Mouse (Mus musculus): Measurements from ENCODE around the gene Coq8b. TPM values are rescaled to one million over a fixed set of nuclear protein-coding genes. Genes with fewer than 3 reads are reported as not detected.

The Coq8b gene
- polyA plus RNA-seq, 1 experiment from 2014 or later = 20.2 TPM

DNA sequence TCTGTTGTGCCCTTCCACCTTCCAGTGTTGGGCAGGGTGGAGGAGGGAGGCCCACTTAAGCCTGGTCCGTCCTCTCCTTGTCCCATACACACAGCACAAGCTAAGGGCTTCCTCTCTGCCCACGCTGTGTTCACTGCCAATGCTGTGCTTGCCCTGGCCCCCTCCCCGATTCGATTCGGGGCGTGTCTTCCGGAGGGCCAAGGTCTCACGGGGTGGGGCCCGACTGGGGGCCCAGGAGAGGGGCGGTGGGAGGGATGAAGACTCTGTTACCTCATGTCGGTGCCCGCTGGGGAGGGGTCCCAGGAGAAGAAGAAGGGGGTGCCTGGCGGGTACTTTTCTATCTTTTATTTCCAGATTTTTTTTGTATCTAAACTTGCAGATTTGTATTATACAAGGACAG is 48.9 kb downstream of the Coq8b start:
- peaks cover 11% of the 10 kb centered on the region for H3K4me1 ChIP-seq
- H3K36me3 ChIP-seq (replicated peaks) = peaks cover 53% of the 10 kb centered on the region
- H3K4me3 ChIP-seq (replicated peaks) = no peak overlapping the region
- no peaks in the 10 kb centered on the region for H3K9me3 ChIP-seq
- no peak overlapping the region for H3K4me2 ChIP-seq
- H3K27me3 ChIP-seq = peaks cover 16% of the 10 kb centered on the region
- 75% methylated on average over 13 of the region's 13 CpGs for WGBS
- ATAC-seq (ENCODE audit: low FRiP score) = no peak
- no peak overlapping the region for H3K9ac ChIP-seq
- H3K27ac ChIP-seq = no peak overlapping the region

DNA sequence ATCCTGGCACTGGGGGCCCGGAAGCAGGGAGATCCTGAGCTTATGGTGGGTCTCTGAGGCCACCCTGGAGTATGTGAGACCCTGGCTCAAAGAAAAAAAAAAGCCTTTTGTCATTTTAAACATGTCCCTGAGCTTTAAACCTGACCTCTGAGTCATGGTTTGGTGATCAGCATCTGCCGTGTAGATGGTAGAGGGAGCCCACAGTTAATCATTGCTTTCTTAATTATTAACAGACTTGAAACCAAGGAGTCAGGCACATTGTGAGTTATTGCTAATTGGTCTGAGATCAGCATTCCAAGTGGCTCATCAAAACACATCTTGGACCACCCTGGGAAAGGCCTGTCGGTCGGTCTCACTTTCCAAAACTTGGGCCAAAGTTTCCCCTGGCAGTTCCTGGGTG is 49.4 kb downstream of the Coq8b start:
- Histone ChIP-seq H3K27me3 (peaks cover 16% of the 10 kb centered on the region), H3K9ac (no peak overlapping the region), H3K4me2 (no peak overlapping the region), H3K4me3 (replicated peaks) (no peak overlapping the region), H3K27ac (no peak overlapping the region), H3K9me3 (no peaks in the 10 kb centered on the region), H3K4me1 (peaks cover 11% of the 10 kb centered on the region), H3K36me3 (replicated peaks) (peaks cover 48% of the 10 kb centered on the region)
- no peak for ATAC-seq (ENCODE audit: low FRiP score)
- WGBS = 69% methylated on average over 4 of the region's 4 CpGs

DNA sequence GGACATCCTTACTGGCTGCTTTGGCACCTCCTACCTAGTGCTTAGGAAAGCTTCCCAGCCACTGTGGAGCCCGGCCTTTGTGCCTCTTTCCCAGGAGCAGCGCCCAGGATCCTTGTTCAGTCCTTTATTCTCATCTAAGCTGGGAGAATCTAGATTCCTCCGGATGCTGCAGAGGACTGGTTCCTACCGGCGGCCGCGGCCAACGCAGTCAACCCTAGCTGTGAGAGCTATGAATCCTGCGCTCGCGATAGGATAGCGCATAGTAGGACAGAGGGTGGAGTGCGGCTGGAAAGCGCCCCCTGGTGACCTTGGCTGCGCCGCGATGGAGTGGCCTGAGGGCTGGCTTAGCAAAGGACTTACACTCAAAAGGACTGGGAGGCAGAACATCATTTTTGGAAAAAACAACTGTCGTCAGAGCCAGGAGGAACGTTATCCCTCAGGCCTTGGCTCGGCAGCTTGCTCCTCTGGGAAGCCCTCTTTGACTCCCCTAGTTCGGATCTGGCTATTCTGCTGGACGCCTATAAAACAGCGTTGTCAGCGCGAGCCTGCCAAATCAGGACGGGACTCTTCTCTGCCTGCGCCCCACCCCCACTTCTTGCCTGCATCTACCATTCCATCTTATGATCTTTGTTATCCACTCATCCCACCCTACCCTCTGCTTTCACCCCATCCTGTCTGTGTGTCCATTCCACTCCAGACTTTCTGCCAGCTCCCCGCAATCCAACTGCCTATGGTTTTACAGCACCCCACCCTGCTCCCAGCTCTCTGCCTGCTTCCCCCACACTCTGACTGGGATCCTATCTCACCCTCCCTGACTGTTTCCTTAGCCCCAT is 52.3 kb downstream of the Coq8b start:
- Histone ChIP-seq H3K27me3 (peaks cover 16% of the 10 kb centered on the region), H3K9me3 (no peaks in the 10 kb centered on the region), H3K27ac (no peak overlapping the region), H3K4me2 (peak overlapping the region; percentile 38), H3K4me3 (replicated peaks) (peak overlapping the region; percentile 11), H3K36me3 (replicated peaks) (peaks cover 19% of the 10 kb centered on the region), H3K9ac (no peak overlapping the region), H3K4me1 (peaks cover 11% of the 10 kb centered on the region)
- 1% methylated on average over 28 of the region's 28 CpGs for WGBS
- ATAC-seq (ENCODE audit: low FRiP score) = peak; percentile 59

DNA sequence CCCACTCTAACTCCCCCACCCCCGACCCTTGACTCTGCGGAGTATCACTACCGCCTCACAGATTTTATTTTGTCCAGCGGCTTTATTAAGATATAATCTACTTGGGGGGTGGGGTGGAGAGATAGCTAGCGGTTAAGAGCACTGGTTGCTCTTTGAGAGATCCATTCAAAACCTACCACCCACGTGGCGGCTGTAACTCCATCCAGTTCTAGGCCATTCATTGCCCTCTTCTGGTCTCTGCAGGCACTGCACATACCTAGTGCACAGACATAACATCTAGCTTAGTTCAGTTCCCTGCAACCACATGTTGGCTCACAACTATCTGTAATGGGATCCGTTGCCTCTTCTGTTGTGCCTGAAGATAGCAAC is 52.9 kb downstream of the Coq8b start:
- Histone ChIP-seq H3K27me3 (peaks cover 16% of the 10 kb centered on the region), H3K36me3 (replicated peaks) (peaks cover 15% of the 10 kb centered on the region), H3K4me3 (replicated peaks) (peak overlapping the region; percentile 11; the same call in 1 of the 2 replicates), H3K9ac (no peak overlapping the region), H3K9me3 (no peaks in the 10 kb centered on the region), H3K4me1 (peaks cover 11% of the 10 kb centered on the region), H3K27ac (no peak overlapping the region), H3K4me2 (peak overlapping the region; percentile 38)
- WGBS = 5% methylated on average over 8 of the region's 8 CpGs
- peak; percentile 76 for ATAC-seq (ENCODE audit: low FRiP score)

DNA sequence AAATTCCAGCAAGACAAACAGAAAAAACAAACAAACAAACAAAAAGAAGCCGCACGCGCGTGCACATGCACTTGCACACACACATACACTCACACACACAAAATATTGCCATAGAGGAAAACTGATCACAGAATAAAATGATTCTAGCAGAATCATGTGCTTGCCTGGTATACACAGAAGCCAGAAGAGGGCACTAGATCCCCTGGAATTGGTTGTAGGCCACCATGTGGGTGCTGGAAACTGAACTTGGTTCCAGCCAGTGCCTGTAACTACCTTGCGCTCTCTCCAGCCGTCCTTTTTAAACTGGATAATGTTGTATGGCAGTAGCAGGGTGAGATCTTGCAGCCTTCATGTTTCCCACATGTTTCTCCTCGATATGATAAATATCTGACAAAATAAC is 55.9 kb downstream of the Coq8b start:
- H3K9me3 ChIP-seq = no peaks in the 10 kb centered on the region
- WGBS = 85% methylated on average over 7 of the region's 7 CpGs
- H3K36me3 ChIP-seq (replicated peaks) = no peaks in the 10 kb centered on the region
- H3K9ac ChIP-seq = no peak overlapping the region
- H3K4me3 ChIP-seq (replicated peaks) = no peak overlapping the region
- ATAC-seq (ENCODE audit: low FRiP score) = no peak
- H3K27ac ChIP-seq = no peak overlapping the region
- peaks cover 17% of the 10 kb centered on the region for H3K27me3 ChIP-seq
- H3K4me1 ChIP-seq = peaks cover 11% of the 10 kb centered on the region
- H3K4me2 ChIP-seq = no peak overlapping the region

DNA sequence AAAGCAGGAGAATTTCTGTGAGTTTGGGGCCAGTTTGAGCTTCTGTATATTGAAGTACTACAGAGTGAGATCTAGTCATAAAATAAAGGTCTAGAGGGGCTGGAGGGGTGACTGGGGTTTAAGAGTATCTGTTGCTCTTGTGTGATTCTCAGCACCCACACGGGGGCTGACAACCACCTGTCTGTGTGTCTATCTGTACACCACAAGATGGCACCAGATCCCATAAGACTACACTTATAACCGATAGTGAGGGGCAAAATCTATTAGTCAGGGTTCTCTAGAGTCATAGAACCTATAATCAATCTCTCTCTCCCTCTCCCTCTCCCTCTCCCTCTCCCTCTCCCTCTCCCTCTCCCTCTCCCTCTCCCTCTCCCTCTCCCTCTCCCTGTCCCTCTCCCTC is 57.7 kb downstream of the Coq8b start:
- Histone ChIP-seq H3K27ac (no peak overlapping the region), H3K27me3 (0 out of 2 replicates have a peak, but pooled peaks cover 4% of the 10 kb centered on the region), H3K4me1 (peaks cover under 1% of the 10 kb centered on the region; the same call in 1 of the 2 replicates), H3K36me3 (replicated peaks) (no peaks in the 10 kb centered on the region), H3K4me2 (no peak overlapping the region), H3K9ac (no peak overlapping the region), H3K9me3 (no peaks in the 10 kb centered on the region), H3K4me3 (replicated peaks) (no peak overlapping the region)
- no peak for ATAC-seq (ENCODE audit: low FRiP score)
- 64% methylated on average over 2 of the region's 2 CpGs for WGBS

DNA sequence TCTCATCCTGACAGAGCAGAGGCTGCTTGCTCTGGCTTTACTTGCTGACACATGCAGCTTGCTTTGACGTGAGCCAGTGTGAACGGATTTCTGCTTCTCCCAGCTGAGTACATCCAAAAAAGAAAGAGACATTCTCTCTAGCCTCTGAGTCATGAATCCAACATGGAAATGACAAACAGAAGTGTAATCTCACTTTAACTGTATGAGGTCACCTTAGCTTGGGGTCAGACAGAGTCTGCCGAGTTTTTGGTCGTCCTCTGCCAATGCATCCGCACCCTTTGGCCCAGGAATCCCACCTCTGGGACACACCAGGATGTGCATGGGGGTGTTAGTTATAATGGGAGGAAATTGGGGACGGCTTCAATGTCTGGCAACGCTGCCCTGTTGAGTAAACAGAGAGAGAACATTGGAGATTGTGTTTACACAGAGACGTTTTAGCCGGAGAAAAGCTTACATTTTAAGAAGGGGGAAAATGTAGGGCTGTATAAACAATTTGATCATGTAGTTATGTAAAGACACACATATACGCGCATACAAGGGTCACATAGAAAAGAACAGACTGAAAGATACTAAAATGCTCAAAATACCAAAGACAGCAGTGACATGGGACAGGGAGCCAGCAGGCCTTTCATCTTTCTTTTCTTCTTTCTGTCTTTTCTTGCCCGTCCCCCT is 59.1 kb downstream of the Coq8b start:
- Histone ChIP-seq H3K27ac (no peak overlapping the region), H3K27me3 (0 out of 2 replicates have a peak, but pooled peaks cover 3% of the 10 kb centered on the region), H3K9ac (no peak overlapping the region), H3K9me3 (0 out of 2 replicates have a peak, but pooled peaks cover 4% of the 10 kb centered on the region), H3K36me3 (replicated peaks) (no peaks in the 10 kb centered on the region), H3K4me1 (no peaks in the 10 kb centered on the region), H3K4me2 (no peak overlapping the region), H3K4me3 (replicated peaks) (no peak overlapping the region)
- 75% methylated on average over 12 of the region's 12 CpGs for WGBS
- ATAC-seq (ENCODE audit: low FRiP score) = no peak

DNA sequence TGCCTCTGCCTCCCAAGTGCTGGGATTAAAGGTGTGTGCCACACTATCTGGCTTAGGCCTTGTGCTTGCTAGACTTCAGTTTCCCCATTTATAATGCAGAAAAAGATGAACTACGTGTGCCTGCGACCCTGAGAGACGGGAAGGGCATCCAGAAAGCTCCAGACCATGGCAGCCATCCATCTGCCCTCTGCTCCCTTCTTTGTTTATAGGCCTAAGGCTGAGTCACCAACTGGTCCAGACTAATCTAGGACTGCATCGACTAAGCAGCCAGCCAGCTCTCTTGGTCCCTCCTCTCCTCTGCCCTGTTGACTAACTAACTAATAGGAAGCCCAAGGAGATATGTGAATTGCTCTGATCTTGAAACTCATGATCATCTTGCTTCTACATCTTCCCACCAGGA is 63.1 kb downstream of the Coq8b start:
- Histone ChIP-seq H3K4me1 (no peaks in the 10 kb centered on the region), H3K9me3 (0 out of 2 replicates have a peak, but pooled peaks cover 4% of the 10 kb centered on the region), H3K4me2 (no peak overlapping the region), H3K27ac (no peak overlapping the region), H3K27me3 (peaks cover 11% of the 10 kb centered on the region; the same call in 1 of the 2 replicates), H3K36me3 (replicated peaks) (no peaks in the 10 kb centered on the region), H3K4me3 (replicated peaks) (no peak overlapping the region), H3K9ac (no peak overlapping the region)
- no peak for ATAC-seq (ENCODE audit: low FRiP score)
- 84% methylated on average over 4 of the region's 4 CpGs for WGBS

DNA sequence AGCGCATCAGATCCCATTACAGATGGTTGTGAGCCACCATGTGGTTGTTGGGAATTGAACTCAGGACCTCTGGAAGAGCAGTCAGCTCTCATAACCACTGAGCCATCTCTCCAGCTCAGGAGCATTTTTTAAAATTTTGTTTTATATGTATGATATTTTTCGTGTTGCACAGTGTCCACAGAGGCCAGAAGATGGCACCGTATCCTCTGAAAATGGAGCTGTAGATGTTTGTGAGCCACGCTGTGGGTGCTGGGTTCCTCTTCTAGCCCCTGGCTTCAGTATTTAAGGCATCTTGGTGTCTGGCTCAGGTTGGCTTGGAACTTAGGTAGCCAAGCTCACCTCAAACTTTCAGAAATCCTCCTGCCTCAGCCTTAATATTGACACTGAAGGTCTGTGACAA is 63.7 kb downstream of the Coq8b start:
- 88% methylated on average over 4 of the region's 4 CpGs for WGBS
- ATAC-seq (ENCODE audit: low FRiP score) = no peak

DNA sequence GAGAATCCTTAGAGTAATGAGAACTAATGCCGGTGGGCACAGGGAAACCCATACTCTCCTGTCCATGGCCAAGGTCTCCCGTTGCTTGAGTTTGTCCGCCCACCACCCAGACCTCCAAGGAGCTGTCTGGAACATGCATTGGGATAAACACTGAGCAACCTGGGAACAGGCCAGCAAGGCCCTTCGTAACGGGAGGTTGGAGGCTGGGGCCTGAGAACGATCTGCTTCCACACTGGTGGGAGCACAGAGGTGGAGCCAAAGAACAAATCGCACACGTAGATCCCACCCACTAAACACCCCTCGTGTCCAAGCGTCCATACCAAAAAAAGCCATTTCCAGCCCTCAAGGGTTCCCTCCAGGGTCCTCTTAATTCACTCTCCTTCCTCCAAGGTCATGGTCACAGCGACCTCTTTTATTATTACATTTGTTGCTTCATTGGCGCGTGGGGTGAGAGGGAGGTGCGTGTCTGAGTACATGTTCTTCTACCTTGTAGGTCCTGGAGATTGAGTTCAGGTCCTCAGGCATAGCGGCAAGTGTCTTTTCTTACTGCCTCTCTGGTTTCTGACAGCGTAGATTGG is 65.3 kb downstream of the Coq8b start:
- WGBS = 89% methylated on average over 16 of the region's 16 CpGs
- no peak overlapping the region for H3K4me2 ChIP-seq
- ATAC-seq (ENCODE audit: low FRiP score) = no peak
- H3K4me3 ChIP-seq (replicated peaks) = no peak overlapping the region
- no peaks in the 10 kb centered on the region for H3K4me1 ChIP-seq
- no peak overlapping the region for H3K9ac ChIP-seq
- H3K27me3 ChIP-seq = peaks cover 11% of the 10 kb centered on the region; the same call in 1 of the 2 replicates
- no peaks in the 10 kb centered on the region for H3K36me3 ChIP-seq (replicated peaks)
- no peak overlapping the region for H3K27ac ChIP-seq
- 0 out of 2 replicates have a peak, but pooled peaks cover 4% of the 10 kb centered on the region for H3K9me3 ChIP-seq

More for the DNA sequence above, 63.7 kb downstream of the Coq8b start:
- Histone ChIP-seq H3K4me1 (no peaks in the 10 kb centered on the region), H3K4me2 (no peak overlapping the region), H3K9me3 (0 out of 2 replicates have a peak, but pooled peaks cover 4% of the 10 kb centered on the region), H3K9ac (no peak overlapping the region), H3K27ac (no peak overlapping the region), H3K27me3 (peaks cover 11% of the 10 kb centered on the region; the same call in 1 of the 2 replicates), H3K36me3 (replicated peaks) (no peaks in the 10 kb centered on the region), H3K4me3 (replicated peaks) (no peak overlapping the region)

DNA sequence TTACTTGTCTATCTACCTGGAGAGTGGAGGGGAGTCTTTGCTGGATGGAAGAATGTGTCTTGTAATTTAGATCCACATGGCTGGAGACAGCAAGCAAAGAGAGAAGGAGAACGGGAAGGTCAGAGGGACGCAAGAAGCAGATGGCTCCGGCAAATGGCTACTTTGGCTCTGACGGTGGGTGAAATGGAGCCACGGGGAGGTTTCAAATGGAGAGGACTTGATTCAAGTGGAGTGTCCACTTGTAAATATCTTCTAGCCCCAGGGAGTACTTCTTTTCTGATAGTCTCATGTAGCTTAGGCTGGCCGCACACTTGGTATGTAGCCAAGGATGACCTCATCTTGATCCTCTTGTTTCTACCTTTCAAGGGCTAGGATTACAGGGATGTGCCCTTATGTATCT is 66.0 kb downstream of the Coq8b start:
- H3K36me3 ChIP-seq (replicated peaks) = no peaks in the 10 kb centered on the region
- no peaks in the 10 kb centered on the region for H3K4me1 ChIP-seq
- no peak overlapping the region for H3K9ac ChIP-seq
- H3K27ac ChIP-seq = no peak overlapping the region
- no peak overlapping the region for H3K4me2 ChIP-seq
- 0 out of 2 replicates have a peak, but pooled peaks cover 4% of the 10 kb centered on the region for H3K9me3 ChIP-seq
- no peak for ATAC-seq (ENCODE audit: low FRiP score)
- 92% methylated on average over 6 of the region's 6 CpGs for WGBS
- H3K27me3 ChIP-seq = peaks cover 8% of the 10 kb centered on the region; the same call in 1 of the 2 replicates
- no peak overlapping the region for H3K4me3 ChIP-seq (replicated peaks)

DNA sequence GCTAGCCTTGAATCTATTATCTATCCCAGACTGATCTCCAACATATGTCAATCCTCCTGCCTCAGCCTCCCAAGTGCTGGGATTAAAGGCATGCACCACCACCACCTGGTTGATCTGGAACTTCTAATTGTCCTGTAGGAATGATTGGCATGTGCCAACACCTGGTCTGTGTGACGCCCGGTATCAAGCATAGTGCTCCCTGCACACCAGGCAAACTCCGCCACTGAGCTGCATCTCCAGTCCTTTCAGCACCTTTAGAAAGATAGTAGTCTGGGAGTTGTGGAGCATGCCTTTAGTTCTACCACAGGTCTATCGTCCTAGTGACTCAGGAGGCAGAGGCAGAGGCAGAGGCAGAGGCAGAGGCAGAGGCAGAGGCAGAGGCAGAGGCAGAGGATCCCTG is 67.5 kb downstream of the Coq8b start:
- WGBS = 91% methylated on average over 4 of the region's 4 CpGs
- ATAC-seq (ENCODE audit: low FRiP score) = no peak
- H3K4me1 ChIP-seq = no peaks in the 10 kb centered on the region
- no peak overlapping the region for H3K27ac ChIP-seq
- no peaks in the 10 kb centered on the region for H3K36me3 ChIP-seq (replicated peaks)
- 0 out of 2 replicates have a peak, but pooled peaks cover 4% of the 10 kb centered on the region for H3K9me3 ChIP-seq
- peaks cover 10% of the 10 kb centered on the region; the same call in 1 of the 2 replicates for H3K27me3 ChIP-seq
- H3K4me2 ChIP-seq = no peak overlapping the region
- no peak overlapping the region for H3K4me3 ChIP-seq (replicated peaks)
- no peak overlapping the region for H3K9ac ChIP-seq
